Mouse (Mus musculus) lung, postnatal 0 days (tissue): ENCODE data around the gene Scyl2.

Experiments used
- CTCF ChIP-seq: IDR thresholded peaks from 2 replicates; pipeline ENCODE4 v1.5.1; 2016; ENCODE audit warnings: antibody characterized with exemption, mild to moderate bottlenecking
- EP300 ChIP-seq: IDR thresholded peaks from 2 replicates; pipeline ENCODE4 v1.6.1; 2016; ENCODE audit warnings: antibody characterized with exemption, mild to moderate bottlenecking, control low read depth

GRCm38 (mm10) chr10:89676609-89677008 is 9.5 kb downstream of the Scyl2 start:
- TF ChIP-seq EP300 (no peak), CTCF (no peak)
